Mouse (Mus musculus) small intestine, adult 2 months (tissue): Measurements from ENCODE around the gene Obox6.

ENCODE experiments used
- CTCF ChIP-seq: fragments of 200-500 bp; IDR thresholded peaks from 2 replicates; pipeline ENCODE4 v1.5.1; 2012; ENCODE audit warnings: low read depth, mild to moderate bottlenecking, control low read depth, inconsistent platforms, low read length, moderate library complexity, mixed read lengths; ENCODE audit not compliant: insufficient replicate concordance, insufficient read length; ENCODE audit errors: extremely low read depth
- POLR2A ChIP-seq: fragments of 200-500 bp; IDR thresholded peaks from 2 replicates; pipeline ENCODE4 v1.6.1; 2012; ENCODE audit warnings: low read depth, mild to moderate bottlenecking, control low read depth, inconsistent platforms, low read length, moderate library complexity

DNA sequence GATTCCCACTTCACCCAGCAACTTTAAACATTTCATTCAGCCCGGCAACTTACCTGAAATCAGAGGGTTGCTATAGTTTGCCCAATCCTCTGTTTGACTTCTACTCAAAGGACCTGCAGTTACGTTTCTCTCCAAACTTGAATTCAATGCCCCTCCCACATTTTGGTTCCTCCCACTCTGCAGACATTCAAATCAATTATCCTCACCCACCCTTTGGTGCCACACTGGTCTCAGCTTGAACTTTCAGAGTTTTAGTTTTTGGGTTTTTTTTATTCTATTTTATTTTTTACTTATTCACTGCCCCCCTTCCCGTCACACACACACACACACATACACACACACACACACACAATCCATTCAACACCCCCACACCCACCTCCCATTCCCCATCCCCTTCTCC is at the start of gene Obox6:
- TF ChIP-seq CTCF, result no peak
- no peak for TF ChIP-seq POLR2A
